Mouse (Mus musculus) MEL (cell line): ENCODE measurements around the gene Slc16a10. TPM values are rescaled to one million over a fixed set of nuclear protein-coding genes. Genes with fewer than 3 reads are reported as not detected.

Experiments
- DNase-seq: peaks from one replicate; pipeline ENCODE4 v3.0.0; 2011; ENCODE audit warnings: low read depth, low spot score
- H3K27ac ChIP-seq: 2 replicates; pipeline ENCODE4 v1.5.1; 2012; ENCODE audit warnings: low read depth, mild to moderate bottlenecking, control low read depth, low read length, moderate library complexity; ENCODE audit not compliant: control insufficient read depth
- H3K27me3 ChIP-seq, 2 experiments: fragments of 150-350 bp in 1 of 2; sonication (generic) in 1 of 2; 2 replicates each; pipeline ENCODE4 v1.6.1; 2012; ENCODE audit warnings: low read length in 2 of 2, mild to moderate bottlenecking in 2 of 2, improper control_type of control experiment in 1 of 2, moderate library complexity in 1 of 2; ENCODE audit not compliant: insufficient read depth in 2 of 2, control insufficient read depth in 1 of 2
- H3K36me3 ChIP-seq, 2 experiments: 2 replicates each; pipeline ENCODE4 v1.6.1; 2012 to 2014; ENCODE audit warnings: low read length in 2 of 2, improper control_type of control experiment in 1 of 2, inconsistent platforms in 1 of 2, mild to moderate bottlenecking in 1 of 2; ENCODE audit not compliant: insufficient read depth in 2 of 2, control insufficient read depth in 1 of 2
- H3K4me1 ChIP-seq, 2 experiments: fragments of 150-350 bp in 1 of 2; sonication (generic) in 1 of 2; 2 replicates each; pipeline ENCODE4 v1.6.1; 2012; ENCODE audit warnings: low read length in 2 of 2, improper control_type of control experiment in 1 of 2, mild to moderate bottlenecking in 1 of 2; ENCODE audit not compliant: insufficient read depth in 2 of 2, control insufficient read depth in 1 of 2
- H3K4me3 ChIP-seq, 2 experiments: fragments of 150-350 bp in 1 of 2; sonication (generic) in 1 of 2; 2 replicates each; pipeline ENCODE4 v1.5.1; 2012; ENCODE audit warnings: low read depth in 2 of 2, low read length in 2 of 2, mild to moderate bottlenecking in 2 of 2, moderate library complexity in 2 of 2, control low read depth in 1 of 2, improper control_type of control experiment in 1 of 2; ENCODE audit not compliant: control insufficient read depth in 1 of 2, insufficient read depth in 1 of 2
- H3K79me2 ChIP-seq: 2 replicates; pipeline ENCODE4 v1.6.1; 2012; ENCODE audit warnings: mild to moderate bottlenecking, low read length, moderate library complexity; ENCODE audit not compliant: control insufficient read depth, poor library complexity, insufficient read depth
- H3K9ac ChIP-seq: 2 replicates; pipeline ENCODE4 v1.6.1; 2012; ENCODE audit warnings: low read depth, mild to moderate bottlenecking, control low read depth, low read length, moderate library complexity; ENCODE audit not compliant: control insufficient read depth, poor library complexity, severe bottlenecking
- H3K9me3 ChIP-seq: fragments of 150-350 bp; sonication (generic); replicated peaks from 2 replicates; pipeline ENCODE4 v1.6.1; 2012; ENCODE audit warnings: mild to moderate bottlenecking, low read length, improper control_type of control experiment, moderate library complexity; ENCODE audit not compliant: insufficient read depth
- CHD1 ChIP-seq: IDR thresholded peaks from 2 replicates; pipeline ENCODE4 v1.6.1; 2012; ENCODE audit warnings: low read depth, mild to moderate bottlenecking, inconsistent platforms, low read length, improper control_type of control experiment
- CHD2 ChIP-seq: IDR thresholded peaks from 2 replicates; pipeline ENCODE4 v1.6.1; 2011; ENCODE audit warnings: low read length, improper control_type of control experiment
- CTCF ChIP-seq, 3 experiments: IDR thresholded peaks in 2 of 3; conservative IDR thresholded peaks in 1 of 3; 2 replicates each; pipeline ENCODE4 v1.5.1; 2011 to 2012; ENCODE audit warnings: low read length in 3 of 3, low read depth in 2 of 3, mild to moderate bottlenecking in 2 of 3, improper control_type of control experiment in 1 of 3, inconsistent platforms in 1 of 3, mixed read lengths in 1 of 3, moderate library complexity in 1 of 3; ENCODE audit not compliant: control insufficient read depth in 1 of 3, insufficient read depth in 1 of 3, poor library complexity in 1 of 3, severe bottlenecking in 1 of 3
- ELF1 ChIP-seq: IDR thresholded peaks from 2 replicates; pipeline ENCODE4 v1.6.1; 2014; ENCODE audit warnings: low read depth, mild to moderate bottlenecking, inconsistent platforms, low read length, improper control_type of control experiment, moderate library complexity
- EP300 ChIP-seq, 2 experiments: IDR thresholded peaks; 2 replicates each; pipeline ENCODE4 v1.6.1; 2011; ENCODE audit warnings: improper control_type of control experiment in 2 of 2, low read length in 2 of 2, low read depth in 1 of 2, mild to moderate bottlenecking in 1 of 2
- ETS1 ChIP-seq: IDR thresholded peaks from 2 replicates; pipeline ENCODE4 v1.6.1; 2012; ENCODE audit warnings: low read depth, mild to moderate bottlenecking, inconsistent platforms, low read length, improper control_type of control experiment, moderate library complexity
- GABPA ChIP-seq: IDR thresholded peaks from 2 replicates; pipeline ENCODE4 v1.6.1; 2012; ENCODE audit warnings: low read depth, mild to moderate bottlenecking, inconsistent platforms, low read length, improper control_type of control experiment, moderate library complexity
- GATA1 ChIP-seq: IDR thresholded peaks from 2 replicates; pipeline ENCODE4 v1.6.1; 2011; ENCODE audit warnings: low read depth, low read length, improper control_type of control experiment
- JUND ChIP-seq: IDR thresholded peaks from 2 replicates; pipeline ENCODE4 v1.6.1; 2011; ENCODE audit warnings: low read depth, mild to moderate bottlenecking, improper control_type of control experiment, low read length
- KAT2A ChIP-seq: conservative IDR thresholded peaks from 2 replicates; pipeline ENCODE4 v1.6.1; 2012; ENCODE audit warnings: low read depth, low read length, improper control_type of control experiment, inconsistent platforms
- MAFK ChIP-seq: IDR thresholded peaks from 2 replicates; pipeline ENCODE4 v1.6.1; 2011; ENCODE audit warnings: low read depth, mild to moderate bottlenecking, low read length, improper control_type of control experiment, borderline replicate concordance
- MAX ChIP-seq: IDR thresholded peaks from 2 replicates; pipeline ENCODE4 v1.6.1; 2011; ENCODE audit warnings: low read length, improper control_type of control experiment
- MEF2A ChIP-seq: IDR thresholded peaks from 2 replicates; pipeline ENCODE4 v1.6.1; 2014; ENCODE audit warnings: low read depth, mild to moderate bottlenecking, inconsistent platforms, low read length, improper control_type of control experiment; ENCODE audit not compliant: poor library complexity, insufficient replicate concordance, severe bottlenecking; ENCODE audit errors: extremely low read depth
- MYB ChIP-seq: IDR thresholded peaks from 2 replicates; pipeline ENCODE4 v1.6.1; 2011; ENCODE audit warnings: mild to moderate bottlenecking, low read depth, low read length, improper control_type of control experiment
- NRF1 ChIP-seq: IDR thresholded peaks from 2 replicates; pipeline ENCODE4 v1.6.1; 2014; ENCODE audit warnings: low read depth, mild to moderate bottlenecking, inconsistent platforms, low read length, improper control_type of control experiment, moderate library complexity; ENCODE audit not compliant: poor library complexity, insufficient read depth, severe bottlenecking
- POLR2A ChIP-seq, 2 experiments: IDR thresholded peaks; 2 replicates each; pipeline ENCODE4 v1.6.1; 2011 to 2012; ENCODE audit warnings: low read length in 2 of 2, mild to moderate bottlenecking in 2 of 2, control low read depth in 1 of 2, improper control_type of control experiment in 1 of 2, low read depth in 1 of 2, moderate library complexity in 1 of 2; ENCODE audit not compliant: control insufficient read depth in 1 of 2, insufficient read depth in 1 of 2, poor library complexity in 1 of 2
- POLR2AphosphoS2 ChIP-seq: IDR thresholded peaks from 2 replicates; pipeline ENCODE4 v1.6.1; 2011; ENCODE audit warnings: low read length, improper control_type of control experiment
- POLR2AphosphoS5 ChIP-seq: IDR thresholded peaks from 2 replicates; pipeline ENCODE4 v1.6.1; 2012; ENCODE audit warnings: low read depth, borderline replicate concordance, mild to moderate bottlenecking, inconsistent platforms, low read length, moderate library complexity, mixed read lengths
- RCOR1 ChIP-seq: IDR thresholded peaks from 2 replicates; pipeline ENCODE4 v1.6.1; 2012; ENCODE audit warnings: low read depth, mild to moderate bottlenecking, inconsistent platforms, low read length, improper control_type of control experiment
- TBP ChIP-seq: IDR thresholded peaks from 2 replicates; pipeline ENCODE4 v1.8.0; 2011; ENCODE audit warnings: low read depth, low read length, improper control_type of control experiment
- TCF12 ChIP-seq: IDR thresholded peaks from 2 replicates; pipeline ENCODE4 v1.6.1; 2014; ENCODE audit warnings: low read depth, mild to moderate bottlenecking, inconsistent platforms, low read length, improper control_type of control experiment, moderate library complexity
- USF2 ChIP-seq, 2 experiments: IDR thresholded peaks; 2 replicates each; pipeline ENCODE4 v1.6.1; 2011 to 2012; ENCODE audit warnings: improper control_type of control experiment in 2 of 2, low read length in 2 of 2, borderline replicate concordance in 1 of 2, inconsistent platforms in 1 of 2, low read depth in 1 of 2, mild to moderate bottlenecking in 1 of 2; ENCODE audit not compliant: insufficient read depth in 1 of 2
- ZKSCAN1 ChIP-seq: IDR thresholded peaks from 2 replicates; pipeline ENCODE4 v1.6.1; 2012; ENCODE audit warnings: low read depth, mild to moderate bottlenecking, inconsistent platforms, low read length, improper control_type of control experiment, moderate library complexity
- ZNF384 ChIP-seq: IDR thresholded peaks from 2 replicates; pipeline ENCODE4 v1.6.1; 2012; ENCODE audit warnings: low read depth, mild to moderate bottlenecking, inconsistent platforms, low read length, improper control_type of control experiment
- polyA plus RNA-seq, 2 experiments: library from polyadenylated mRNA; stranded (reverse) in 1 of 2; unstranded in 1 of 2; fragments of >175 nt in 1 of 2; fragments of >200 nt in 1 of 2; gene quantifications; 2 replicates each; pipeline versions ENCODE4 v1.2.1 to v1.2.4; 2012; ENCODE audit warnings: low replicate concordance in 2 of 2, low read depth in 1 of 2; ENCODE audit not compliant: insufficient read length in 2 of 2, insufficient read depth in 1 of 2, missing spikeins in 1 of 2
- total RNA-seq: library from RNA; depleted of rRNA; stranded (reverse); fragments of 300-350 nt; gene quantifications from 2 replicates; pipeline ENCODE4 v1.2.3, GENCODE M21; 2012

Gene Slc16a10
- total and polyA plus RNA-seq, 3 experiments = 13.2 to 17.9 TPM; not detected in 1

- no peaks in the 10 kb centered on the region for H3K79me2 ChIP-seq
- H3K9ac ChIP-seq = no peak overlapping the region
- TF ChIP-seq CHD2 = no peak
- TF ChIP-seq ZKSCAN1 = no peak
- TF ChIP-seq RCOR1 = no peak
- TF ChIP-seq JUND = no peak
- TF ChIP-seq POLR2AphosphoS2 = no peak
- TF ChIP-seq NRF1 = no peak
- no peak for TF ChIP-seq ZNF384
- no peak for TF ChIP-seq MYB
- no peak for TF ChIP-seq ETS1
- no peak for TF ChIP-seq POLR2A (IDR thresholded peaks at IDR 0.05; ENCODE audit: control insufficient read depth in 1 of 2, insufficient read depth in 1 of 2, low read depth in 1 of 2, low read length in 2 of 2, poor library complexity in 1 of 2)
- no peak for TF ChIP-seq MEF2A
- no peak for TF ChIP-seq TCF12
- no peak for TF ChIP-seq POLR2AphosphoS5
- no peak for TF ChIP-seq TBP
- no peak for TF ChIP-seq EP300 (IDR thresholded peaks at IDR 0.05; ENCODE audit: low read depth in 1 of 2, low read length in 2 of 2)
- TF ChIP-seq GATA1 = no peak
- H3K4me1 ChIP-seq = peaks cover 3 to 9% of the 10 kb centered on the region in 2 experiments; a peak in 3 of 4 replicates
- H3K36me3 ChIP-seq = peaks cover 0 to 5% of the 10 kb centered on the region in 2 experiments; a peak in 1 of 4 replicates
- no peak overlapping the region for H3K27ac ChIP-seq
- no peak overlapping the region for H3K4me3 ChIP-seq
- DNase-seq = no peak
- H3K27me3 ChIP-seq = no peaks in the 10 kb centered on the region
- no peaks in the 10 kb centered on the region for H3K9me3 ChIP-seq
Measured at GRCm38 (mm10) chr10:40169088-40169487, 27.0 kb upstream of the Slc16a10 start.

- no peak for TF ChIP-seq MAX
- no peak for TF ChIP-seq USF2 (IDR thresholded peaks at IDR 0.05; ENCODE audit: borderline replicate concordance in 1 of 2, insufficient read depth in 1 of 2, low read depth in 1 of 2, low read length in 2 of 2)
- TF ChIP-seq ETS1 = no peak
- TF ChIP-seq GATA1 = no peak
- no peak for TF ChIP-seq MEF2A
- no peak for TF ChIP-seq POLR2A (IDR thresholded peaks at IDR 0.05; ENCODE audit: control insufficient read depth in 1 of 2, insufficient read depth in 1 of 2, low read depth in 1 of 2, low read length in 2 of 2, poor library complexity in 1 of 2)
- TF ChIP-seq GABPA = no peak
- TF ChIP-seq ZNF384 = no peak
- TF ChIP-seq CHD2 = no peak
- no peak for TF ChIP-seq ELF1
- TF ChIP-seq MAFK = no peak
- no peak for TF ChIP-seq CHD1
- TF ChIP-seq KAT2A = no peak
- TF ChIP-seq CTCF (IDR thresholded peaks at IDR 0.05 in 2 of 3, conservative IDR thresholded peaks at IDR 0.05 in 1 of 3; ENCODE audit: control insufficient read depth in 1 of 3, insufficient read depth in 1 of 3, low read depth in 2 of 3, low read length in 3 of 3, poor library complexity in 1 of 3, severe bottlenecking in 1 of 3) = no peak
- H3K79me2 ChIP-seq = no peaks in the 10 kb centered on the region
- no peak for DNase-seq
- no peak overlapping the region for H3K9ac ChIP-seq
- H3K4me1 ChIP-seq = peaks cover 3 to 12% of the 10 kb centered on the region in 2 experiments; a peak in 3 of 4 replicates
- no peak overlapping the region for H3K4me3 ChIP-seq
- no peak overlapping the region for H3K27ac ChIP-seq
- H3K9me3 ChIP-seq = no peaks in the 10 kb centered on the region
- no peaks in the 10 kb centered on the region for H3K27me3 ChIP-seq
- peaks cover 0 to 5% of the 10 kb centered on the region in 2 experiments; a peak in 1 of 4 replicates for H3K36me3 ChIP-seq
Measured at GRCm38 (mm10) chr10:40164421-40165386, 22.6 kb upstream of the Slc16a10 start.
